Mouse (Mus musculus): ENCODE measurements around the gene Gm9803.

GRCm38 (mm10) chr10:43518368-43518767, 5.5 kb upstream of the Gm9803 start:
- TF ChIP-seq CTCF (IDR thresholded peaks at IDR 0.05; ENCODE audit: low read depth), result no peak
- no peak for TF ChIP-seq EP300 (IDR thresholded peaks at IDR 0.05; ENCODE audit: low read depth)
